Mouse (Mus musculus) adrenal gland, postnatal 4 days (tissue): ENCODE measurements around the gene Imp3. TPM values are rescaled to one million over a fixed set of nuclear protein-coding genes. Genes with fewer than 3 reads are reported as not detected.
"Not testable (repeated sequence)": the region's sequence is repeated elsewhere in the genome, so short reads cannot be mapped to it uniquely, and the experiment has no call there.

Experiments
- DNase-seq, 2 experiments: peaks; one replicate each; pipeline ENCODE4 v3.0.0; 2021 to 2022; ENCODE audit warnings: low spot score in 2 of 2, mixed read lengths in 2 of 2
- total RNA-seq, 2 experiments: library from RNA; stranded (reverse); gene quantifications; 2 replicates each; pipeline ENCODE4 v1.2.3; 2021

Gene Imp3
- total RNA-seq, 2 experiments from 2014 or later: 87.2 to 87.5 TPM

GRCm38 (mm10) chr9:56918466-56918865 is 18.8 kb upstream of the Imp3 start:
- no peak for DNase-seq

GRCm38 (mm10) chr9:56922746-56923145 is 14.5 kb upstream of the Imp3 start:
- DNase-seq: no peak

- no peak for DNase-seq
Observed at GRCm38 (mm10) chr9:56923841-56924650, 13.2 kb upstream of the Imp3 start.

DNA sequence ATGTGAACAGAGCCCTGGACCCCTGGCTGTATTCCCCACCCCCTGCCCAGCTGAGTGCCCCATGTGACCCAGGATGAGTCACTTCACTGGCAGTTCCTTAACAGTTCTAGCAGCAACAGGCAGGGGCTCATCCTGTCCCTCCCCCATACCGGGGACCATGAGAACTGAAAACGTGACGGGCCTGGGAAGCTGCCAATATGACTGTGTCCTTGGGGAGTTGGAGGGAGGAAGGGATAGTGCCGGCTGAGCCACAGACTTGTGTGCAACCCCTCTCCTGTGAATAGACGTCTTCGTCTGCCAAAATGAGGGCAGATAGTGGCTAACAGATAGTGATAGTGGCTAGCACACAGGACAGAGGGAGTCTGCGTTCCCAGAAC is 12.6 kb upstream of the Imp3 start:
- DNase-seq: peak; percentile 64 to 85

DNA sequence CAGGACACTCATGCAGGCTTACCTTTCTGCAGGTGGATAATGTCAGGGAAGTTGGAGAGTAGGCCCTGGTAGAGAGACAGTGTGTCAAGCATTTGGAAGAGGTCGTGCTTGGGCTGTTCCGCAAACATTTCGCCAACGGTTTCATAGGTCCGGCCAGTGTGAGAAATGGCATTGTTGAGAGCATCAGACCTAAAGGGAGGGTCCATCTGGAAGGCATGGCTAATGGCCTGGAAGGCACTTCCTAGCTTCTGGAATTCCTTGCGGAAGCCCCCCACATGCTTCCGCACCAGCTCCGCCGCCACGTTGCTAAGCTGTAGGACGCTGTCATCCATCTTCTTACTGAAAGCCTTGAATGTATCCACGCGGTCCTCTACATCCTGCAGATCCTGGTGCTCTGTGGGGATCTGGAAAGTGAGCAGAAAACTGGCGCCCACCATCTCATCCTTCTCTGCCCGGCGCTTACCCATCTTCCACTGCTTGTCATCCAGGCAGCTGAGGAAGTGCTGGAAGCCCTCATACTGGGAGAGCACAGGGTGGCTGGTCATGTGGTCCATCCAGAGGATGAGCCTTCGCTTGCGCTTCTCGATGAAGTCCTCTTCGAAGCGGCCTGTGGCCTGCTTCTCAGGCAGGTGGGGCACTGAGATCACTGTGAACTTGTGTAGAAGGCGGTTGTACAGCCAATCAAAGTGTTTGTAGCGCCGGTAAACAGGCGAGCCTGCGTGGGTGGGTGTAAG is 11.8 kb upstream of the Imp3 start:
- DNase-seq: no peak

DNA sequence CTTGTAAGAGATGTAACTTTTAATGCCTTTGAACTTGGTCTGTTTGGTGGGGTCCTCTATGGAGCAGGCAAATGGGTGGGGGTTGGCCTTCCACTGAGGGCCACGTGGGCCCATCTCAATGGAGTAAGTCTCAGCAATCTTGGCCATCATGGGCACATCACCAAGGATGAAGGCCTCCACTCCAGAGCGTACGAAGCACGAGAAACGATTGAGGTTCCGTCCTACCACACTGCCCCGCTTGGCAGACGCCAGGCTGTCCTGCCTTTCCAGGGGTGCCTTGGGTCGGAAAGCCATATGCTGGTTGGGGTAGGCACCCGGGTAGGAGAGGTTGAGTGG is 11.3 kb upstream of the Imp3 start:
- no peak for DNase-seq

DNA sequence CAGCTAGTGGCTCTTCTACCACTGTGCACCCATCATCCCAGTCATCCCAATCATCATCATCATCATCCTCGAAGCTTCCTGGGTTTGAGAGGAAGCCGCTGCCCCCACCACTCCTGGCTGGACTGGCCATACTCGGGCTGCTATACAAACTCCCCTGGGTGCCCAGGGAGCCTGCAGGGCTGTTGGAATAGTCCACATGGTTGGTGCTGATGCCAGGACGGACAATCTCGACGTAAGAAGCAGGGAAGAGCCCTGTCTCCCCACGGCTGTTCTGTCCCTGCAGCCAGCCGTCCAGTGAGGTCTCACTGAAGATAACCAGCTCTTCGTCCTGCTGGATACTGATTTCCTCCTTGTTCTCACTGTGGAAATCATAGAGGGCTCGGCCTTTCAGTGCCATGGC is 10.9 kb upstream of the Imp3 start:
- no peak for DNase-seq

DNA sequence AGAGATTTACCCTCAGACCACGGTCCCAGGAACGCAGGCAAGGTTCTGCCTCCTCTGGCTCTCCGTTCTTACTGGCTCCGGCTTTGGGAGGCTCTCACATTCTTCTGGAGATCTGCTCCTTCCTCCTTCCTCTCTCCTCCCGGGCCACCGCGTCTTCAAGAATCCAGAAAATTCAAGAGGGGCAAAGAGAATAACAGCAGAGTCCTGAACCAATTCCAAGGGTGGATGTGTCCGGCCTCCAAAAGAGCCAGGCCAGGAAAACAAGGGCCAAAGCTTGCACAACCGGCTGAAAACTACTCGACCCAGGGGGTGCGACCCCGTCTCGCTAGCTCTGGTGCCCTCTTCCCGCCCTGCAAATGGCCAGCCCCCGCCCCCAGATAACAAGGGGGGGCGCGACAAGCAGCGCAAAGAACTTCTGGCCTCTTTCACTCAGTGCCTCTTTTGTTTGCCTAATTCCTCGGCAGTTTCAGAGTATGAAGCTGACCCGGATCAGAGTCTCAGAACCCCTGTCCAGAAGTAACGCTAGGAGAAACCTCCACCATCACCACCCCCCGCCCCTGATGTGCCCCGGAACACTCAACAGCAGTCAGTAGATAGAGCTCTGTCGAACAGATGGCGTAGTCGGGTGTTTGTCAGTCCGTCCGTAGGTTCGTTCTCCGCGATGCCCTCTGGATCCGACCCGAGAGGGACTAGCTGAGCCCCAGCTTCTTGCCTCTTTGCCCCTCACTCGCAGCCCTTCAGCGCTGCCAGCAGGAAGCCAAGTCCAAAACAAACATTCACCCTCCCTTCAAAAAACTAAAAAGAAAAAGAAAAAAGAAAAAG is 9.9 kb upstream of the Imp3 start:
- no peak for DNase-seq

DNA sequence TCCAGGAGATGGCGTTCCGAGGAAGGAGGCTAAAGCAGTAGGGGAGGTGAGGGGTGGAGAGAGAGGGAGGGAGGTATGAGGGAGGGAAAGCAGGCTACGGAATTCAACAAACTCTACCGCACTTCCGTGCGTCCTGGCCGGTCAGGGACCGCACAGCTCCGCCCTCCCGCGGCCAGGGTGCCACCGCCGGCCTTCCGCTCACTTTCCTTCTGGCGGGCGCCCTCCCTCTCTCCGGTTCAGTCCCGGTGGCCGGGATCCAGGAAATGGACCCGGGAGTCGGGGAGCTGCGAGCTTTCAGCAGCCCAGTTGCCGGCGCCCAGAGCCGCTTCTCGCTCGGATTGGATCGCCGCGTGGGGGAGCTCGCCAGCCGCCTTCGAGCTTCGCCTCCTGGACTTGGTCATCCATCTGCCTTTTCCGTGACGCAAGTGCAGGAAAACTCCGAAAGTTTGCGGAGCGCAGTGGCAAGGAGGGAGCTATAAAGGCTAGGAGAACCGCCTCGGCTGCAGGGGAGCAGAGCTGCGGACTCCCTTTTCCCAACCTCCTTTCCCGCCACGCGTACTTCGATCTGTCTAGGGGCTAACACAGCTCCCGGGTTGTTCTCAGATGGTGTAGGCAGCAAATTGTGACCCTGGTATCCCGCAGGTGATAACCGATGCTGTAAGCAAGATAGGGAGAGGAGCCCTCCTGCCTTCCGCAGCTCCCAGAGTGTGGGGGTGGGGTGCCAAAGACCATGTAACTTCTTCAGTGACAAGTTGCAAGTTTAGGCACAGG is 9.0 kb upstream of the Imp3 start, which contains the start of gene Snx33:
Gene Snx33, minus strand, starts transcription at position 331 of the 771 bp plus-strand sequence.
- DNase-seq: peak; percentile 80 to 90

DNA sequence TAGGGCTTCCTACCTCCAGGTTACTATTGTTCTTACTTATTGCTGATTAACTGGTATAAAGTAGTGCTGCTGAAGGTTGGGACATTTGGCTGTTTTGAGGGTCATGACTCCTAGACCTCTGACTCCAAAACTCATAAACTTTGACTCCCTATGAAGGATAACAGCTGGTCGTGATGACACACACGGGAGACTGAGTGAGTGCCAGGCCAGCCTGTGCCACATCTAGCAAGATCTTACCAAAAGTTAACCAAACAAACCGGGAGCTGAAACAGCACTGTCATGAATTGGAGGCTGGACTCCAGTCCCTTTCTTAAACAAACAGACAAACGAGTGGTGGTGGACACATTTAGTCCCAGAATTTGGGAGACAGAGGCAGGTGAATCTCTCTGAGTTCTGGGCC is 7.8 kb upstream of the Imp3 start:
- DNase-seq: no peak

- no peak for DNase-seq
Observed at GRCm38 (mm10) chr9:56930556-56930955, 6.7 kb upstream of the Imp3 start.

DNA sequence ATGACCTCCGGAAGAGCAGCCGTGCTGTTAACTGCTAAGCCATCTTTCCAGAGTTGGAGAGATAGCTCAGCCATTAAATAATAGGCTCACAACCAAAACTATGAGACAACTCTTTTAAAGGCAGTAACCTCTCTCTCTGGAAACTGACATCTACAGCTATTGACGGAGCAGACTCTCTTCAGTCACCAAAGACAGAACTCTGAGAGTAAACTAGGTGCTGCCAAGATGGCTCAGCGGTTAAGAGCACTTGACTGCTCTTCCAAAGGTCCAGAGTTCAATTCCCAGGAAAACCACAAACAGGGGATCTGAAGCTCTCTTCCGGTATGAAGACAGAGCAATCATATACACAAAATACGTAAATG is 433 bp upstream of the Imp3 start:
- no peak for DNase-seq

DNA sequence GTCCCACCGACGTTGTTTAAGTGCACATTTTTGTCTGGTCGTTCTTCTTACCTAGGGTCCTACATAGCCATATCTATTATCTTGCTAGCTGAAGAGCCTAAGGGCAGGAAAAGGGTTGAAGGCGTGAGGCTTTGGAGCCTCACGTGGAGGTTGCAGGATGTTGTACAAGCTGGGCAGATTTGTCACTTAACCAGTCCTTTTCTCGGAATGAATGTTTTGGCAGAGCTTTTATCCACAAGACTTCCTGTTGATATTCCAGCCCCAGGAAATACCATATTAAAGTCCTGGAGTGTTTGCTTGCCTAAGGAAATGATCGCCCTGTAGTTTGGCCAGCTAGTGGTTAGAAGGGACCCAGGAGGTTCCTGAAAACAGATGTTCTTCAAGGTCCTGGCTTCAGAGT is 1.1 kb downstream of the Imp3 start:
- DNase-seq: no peak

- DNase-seq: not testable (repeated sequence)
Observed at GRCm38 (mm10) chr9:56947481-56947880, 10.2 kb downstream of the Imp3 start.

- DNase-seq: not testable (repeated sequence)
Observed at GRCm38 (mm10) chr9:56948699-56949098, 11.4 kb downstream of the Imp3 start.

- DNase-seq: no peak
Observed at GRCm38 (mm10) chr9:56949767-56950166, 12.5 kb downstream of the Imp3 start.

DNA sequence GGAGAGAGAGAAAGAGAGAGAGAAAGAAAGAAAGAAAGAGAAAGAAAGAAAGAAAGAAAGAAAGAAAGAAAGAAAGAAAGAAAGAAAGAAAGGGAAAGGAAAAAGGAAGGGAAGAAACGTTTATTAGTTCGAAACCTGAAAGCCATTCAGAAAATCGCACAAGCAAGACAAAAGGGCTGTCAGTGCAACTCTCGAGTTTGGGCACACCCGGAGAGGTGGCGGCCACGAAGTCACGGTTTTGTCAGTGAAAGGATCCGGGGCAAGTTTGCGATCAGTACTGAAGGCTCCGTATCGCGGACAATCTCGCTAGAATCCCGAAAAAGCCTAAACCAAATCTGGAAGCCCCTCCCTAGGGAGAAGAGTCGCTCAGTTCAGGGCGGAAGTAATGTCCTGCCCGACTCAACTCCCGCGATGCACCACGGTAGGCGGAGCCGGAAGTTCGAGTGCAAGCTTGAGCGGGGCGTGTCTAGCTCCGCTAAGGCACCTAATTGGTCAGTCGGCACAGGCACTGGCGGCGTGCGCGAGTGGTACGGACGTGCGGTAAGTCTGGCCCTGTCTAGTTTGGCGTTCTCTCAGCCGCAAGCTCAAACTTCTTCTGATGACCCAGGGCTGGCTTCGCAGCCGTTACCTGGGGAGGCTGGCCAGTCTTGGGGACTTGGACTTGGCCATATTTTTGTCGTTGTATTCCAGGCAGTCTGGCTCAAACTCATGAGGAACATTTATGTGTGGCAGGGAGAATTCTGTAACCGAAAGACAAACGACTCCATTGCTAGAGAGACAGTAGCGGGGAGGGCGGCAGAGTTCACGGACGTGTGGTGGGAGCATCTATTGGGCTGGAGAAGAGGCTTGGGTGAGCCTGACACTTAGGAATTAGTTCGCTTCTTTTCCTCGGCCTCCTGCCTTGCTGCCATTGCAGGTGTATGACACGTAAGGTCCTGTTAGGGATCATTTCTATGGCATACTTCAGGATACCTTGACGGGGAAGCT is 13.4 kb downstream of the Imp3 start, which contains the start of gene Snupn:
Gene Snupn, plus strand, starts transcription at position 465 of the 987 bp plus-strand sequence.
- DNase-seq: peak; percentile 82 to 94

DNA sequence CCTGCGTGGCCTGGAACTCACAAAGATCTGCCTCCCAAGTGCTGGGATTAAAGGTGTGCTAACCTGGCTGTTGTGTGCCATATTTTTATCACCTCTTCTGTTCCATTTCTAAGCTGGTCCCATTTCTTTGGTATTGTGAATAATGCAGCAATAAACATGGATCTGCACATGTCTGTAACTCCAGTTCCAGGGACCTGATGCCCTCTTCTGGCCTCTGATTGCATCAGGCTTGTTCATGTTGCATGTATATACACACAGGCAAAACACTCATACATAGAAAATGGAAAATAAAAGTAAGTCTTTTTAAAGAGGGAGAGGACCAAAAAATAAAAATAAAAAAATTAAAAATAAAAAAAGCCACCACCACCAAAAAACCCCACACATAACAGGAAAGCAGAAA is 16.3 kb downstream of the Imp3 start:
- DNase-seq: no peak

DNA sequence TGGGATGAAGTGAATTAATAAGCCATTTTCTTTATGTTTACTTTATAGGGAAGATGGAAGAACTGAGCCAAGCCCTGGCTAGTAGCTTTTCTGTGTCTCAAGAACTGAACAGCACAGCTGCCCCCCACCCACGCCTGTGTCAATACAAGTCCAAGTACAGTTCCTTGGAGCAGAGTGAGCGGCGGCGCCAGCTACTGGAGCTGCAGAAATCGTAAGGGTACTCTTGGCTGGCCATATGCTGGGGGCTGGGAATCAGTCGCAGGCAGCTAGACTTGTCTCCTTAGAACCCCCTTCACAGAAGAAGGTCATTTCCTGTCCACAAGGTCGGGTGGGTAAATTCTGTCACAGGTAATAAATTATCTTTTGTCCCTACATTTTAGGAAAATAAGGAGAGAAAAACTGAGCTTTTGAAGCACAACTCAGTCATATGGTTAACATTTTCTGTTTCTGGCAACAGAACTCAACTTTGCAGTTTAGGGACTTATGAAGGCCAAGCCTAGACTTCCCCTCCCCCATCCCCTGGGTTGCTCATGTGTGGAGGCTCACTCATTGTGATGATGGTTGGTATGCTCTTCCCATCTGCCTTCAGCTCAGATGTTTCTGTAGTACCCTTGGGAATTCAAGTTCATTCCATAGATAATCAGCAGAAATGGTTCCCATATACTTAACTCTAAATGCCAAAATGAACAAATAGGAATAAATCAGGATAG is 19.8 kb downstream of the Imp3 start:
- DNase-seq: no peak
